Mouse (Mus musculus): ENCODE measurements around the gene Tspan13.
A peak's percentile ranks its signal among the peaks of the same experiment; 100 is the strongest.

Gene Tspan13

DNA sequence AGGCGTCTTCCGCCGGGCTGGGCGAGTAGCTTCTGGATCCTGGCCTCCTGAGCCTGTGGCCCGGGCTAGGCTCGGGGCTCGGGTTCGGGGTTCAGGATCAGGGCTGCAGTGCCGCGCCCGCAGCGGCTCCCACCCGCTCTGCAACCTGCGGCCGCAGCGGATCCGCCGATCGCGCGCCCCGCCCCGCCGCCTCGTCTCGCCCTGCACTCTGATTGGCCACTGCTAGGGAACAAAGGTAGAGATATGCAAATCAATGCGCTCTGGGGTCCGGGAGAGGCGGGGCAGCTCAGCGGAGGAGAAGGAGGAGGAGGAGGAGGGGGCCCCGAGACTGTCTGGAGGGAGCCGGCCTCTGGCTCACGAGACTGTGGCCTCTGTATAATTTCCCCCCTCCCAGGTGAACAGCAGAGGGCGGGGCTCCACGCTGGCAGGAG is at the start of gene Tspan13:
Gene Tspan13, minus strand, starts transcription at position 153 of the 431 bp plus-strand sequence.
- DNase-seq (ENCODE audit: low read depth, low spot score): peak; percentile 87

DNA sequence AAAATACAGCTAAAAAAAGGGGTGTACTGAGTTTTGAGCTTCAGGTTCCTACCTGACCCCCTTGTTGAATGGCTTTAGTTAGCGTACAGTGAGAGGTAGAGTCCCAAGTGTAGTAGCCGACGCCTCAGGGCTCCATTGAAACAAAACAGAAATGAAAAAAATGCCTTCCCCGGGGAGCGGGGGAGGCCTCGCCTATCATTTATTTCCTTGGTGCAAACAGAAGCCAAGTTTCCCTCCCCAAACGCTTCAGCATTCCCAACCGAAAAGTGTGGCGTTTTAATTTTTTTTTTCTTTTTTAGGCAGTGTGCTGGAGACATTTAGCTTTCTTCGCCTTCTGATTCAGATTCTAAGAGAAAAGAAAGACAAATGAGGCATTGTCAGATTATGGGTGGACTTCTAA is 49.7 kb upstream of the Tspan13 start:
- no peak for DNase-seq (ENCODE audit: low read depth, low spot score)

DNA sequence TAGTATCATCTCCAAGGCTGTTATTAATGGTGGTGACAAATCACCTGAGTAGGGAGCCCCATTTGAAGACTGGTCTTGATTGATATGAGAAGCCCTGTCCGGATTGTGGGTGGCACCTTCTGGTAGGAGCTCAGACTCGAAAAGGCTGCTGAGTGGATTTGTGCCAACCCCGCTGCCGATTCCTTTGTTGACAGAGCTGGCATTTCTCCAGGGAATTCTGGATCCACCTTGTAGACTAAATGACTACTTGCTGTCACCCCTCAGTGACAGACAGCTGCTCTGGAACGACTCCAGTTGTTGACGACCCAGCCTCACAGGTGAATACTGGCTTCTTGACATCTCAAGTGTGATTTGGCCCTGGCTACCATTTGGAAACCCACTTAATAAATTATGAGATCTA is 46.9 kb upstream of the Tspan13 start:
- DNase-seq (ENCODE audit: low read depth, low spot score): no peak

DNA sequence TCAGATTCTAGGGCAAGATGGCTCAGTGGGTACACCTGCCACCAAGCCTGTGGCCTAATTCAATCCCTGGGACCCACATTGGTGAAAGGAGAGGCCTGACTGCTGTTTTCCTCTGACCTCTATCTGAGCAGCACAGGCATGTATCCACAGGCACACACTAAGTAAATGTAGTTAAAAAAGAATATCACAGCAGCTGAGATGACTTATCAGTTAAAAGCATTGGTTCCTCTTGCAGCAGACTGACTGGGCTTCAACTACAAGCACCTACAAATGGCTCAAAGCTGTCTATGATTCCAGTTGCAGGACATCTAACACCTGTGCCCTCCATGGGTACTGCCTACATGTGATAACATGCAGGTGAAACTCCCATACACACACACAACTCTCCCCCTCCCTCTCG is 46.5 kb upstream of the Tspan13 start:
- no peak for DNase-seq (ENCODE audit: low read depth, low spot score)

DNA sequence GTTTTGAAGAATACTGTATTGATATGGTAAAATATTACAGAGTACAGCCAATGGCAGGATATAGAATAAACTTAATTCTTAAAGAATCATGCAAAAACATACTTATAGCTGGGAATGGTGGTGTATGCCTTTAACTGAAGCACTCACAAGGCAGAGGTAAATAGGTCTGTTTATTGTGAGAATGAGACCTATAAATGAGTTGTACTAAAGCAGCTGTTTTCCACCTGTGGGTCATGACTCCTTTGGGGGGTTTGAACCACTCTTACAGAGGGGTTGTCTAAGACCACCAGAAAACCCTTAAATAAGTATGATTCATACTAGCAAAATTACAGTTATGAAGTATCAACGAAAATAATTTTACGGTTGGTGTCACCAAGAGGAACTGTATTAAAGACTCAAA is 43.1 kb upstream of the Tspan13 start:
- DNase-seq (ENCODE audit: low read depth, low spot score): no peak

DNA sequence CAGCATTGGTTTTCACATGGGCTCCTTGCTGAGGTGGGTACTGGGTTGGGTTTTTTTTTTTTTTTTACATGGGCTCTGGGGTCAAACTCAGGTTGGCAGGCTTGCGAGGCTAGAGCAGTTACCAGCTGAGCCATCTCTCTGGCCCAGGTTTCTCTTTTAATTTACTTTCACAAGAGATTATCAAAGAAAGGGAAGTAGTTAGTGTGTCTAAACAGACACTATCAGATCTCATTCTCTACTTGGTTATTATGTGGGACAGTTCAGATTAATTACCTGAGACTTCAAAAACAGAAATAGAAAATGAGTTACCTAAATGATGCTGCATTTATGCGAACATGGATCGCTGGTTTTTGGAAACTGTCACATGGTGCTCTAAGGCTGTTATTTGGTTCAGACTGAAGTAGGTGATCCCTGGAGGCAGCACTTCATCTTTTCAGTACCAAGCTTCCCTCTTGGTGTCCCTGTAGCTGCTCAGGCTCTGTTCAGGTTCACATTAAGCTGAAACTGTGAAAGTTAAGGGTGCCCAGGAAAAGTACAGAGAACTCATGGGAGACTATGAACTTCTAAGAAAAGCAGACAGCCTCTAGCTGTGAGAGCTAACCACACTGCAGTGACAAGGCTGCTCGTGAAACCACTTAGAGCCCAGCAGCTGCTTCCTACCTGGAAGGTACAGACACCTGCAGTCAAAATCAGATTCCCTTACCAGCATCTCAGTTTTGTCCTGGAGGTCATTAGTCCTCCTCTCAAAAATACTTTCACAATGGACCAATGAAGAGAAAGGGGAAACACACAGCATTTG is 36.0 kb upstream of the Tspan13 start:
- DNase-seq (ENCODE audit: low read depth, low spot score): no peak

DNA sequence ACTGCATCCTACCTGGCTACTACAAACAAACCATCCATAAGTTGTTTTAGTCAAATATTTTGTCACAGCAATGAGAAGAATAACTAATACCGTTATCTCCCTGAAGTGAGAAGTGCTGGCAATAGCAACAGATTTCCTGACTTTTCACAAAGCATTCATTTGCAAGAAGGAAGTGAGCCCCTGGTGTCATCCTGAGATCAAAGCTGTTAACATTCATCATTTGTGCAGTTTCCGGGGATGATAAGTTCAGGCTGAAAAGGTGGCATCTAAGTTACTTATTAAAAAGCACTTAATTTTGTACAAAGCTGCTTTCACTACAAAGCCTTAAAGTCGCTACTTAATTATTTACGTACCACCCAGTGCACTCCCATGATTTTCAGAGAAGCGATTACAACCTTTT is 30.6 kb upstream of the Tspan13 start:
- DNase-seq (ENCODE audit: low read depth, low spot score): no peak

DNA sequence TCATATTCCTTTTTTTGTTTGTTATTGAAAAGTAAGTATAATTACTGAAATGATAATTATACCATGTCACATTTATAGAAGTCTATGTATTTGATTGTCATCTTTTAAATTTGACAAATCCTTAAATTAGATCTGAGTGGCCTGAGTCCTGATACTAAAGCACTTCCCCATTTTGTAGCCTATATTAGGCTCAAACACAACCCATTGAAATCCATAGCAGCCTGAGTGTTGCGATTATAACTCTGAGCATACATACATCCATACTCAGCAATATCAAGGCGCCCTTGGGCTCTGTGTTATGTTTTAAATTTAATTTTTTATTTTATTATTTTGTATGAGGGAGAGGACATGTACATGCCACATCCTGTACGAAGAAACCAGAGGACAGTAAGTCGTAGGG is 27.9 kb upstream of the Tspan13 start:
- no peak for DNase-seq (ENCODE audit: low read depth, low spot score)

DNA sequence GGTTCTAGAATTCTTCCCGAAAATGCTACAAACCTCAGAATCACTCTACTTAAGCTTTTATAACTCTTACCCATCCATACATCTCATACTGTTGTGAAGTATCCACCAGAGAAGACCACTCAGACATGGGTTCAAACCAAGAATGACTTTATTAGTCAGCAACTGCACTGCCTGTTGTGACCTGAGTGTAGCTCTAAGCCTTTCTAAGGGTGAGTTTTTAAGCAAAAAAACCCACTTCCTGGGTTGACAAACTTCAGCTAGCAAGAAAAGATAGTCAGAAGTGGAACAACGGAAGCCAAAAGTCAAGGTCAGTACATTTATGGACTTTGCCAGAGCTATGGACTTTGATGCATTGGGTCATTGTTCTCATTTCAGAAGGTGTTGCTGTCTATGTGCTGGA is 25.2 kb upstream of the Tspan13 start:
- no peak for DNase-seq (ENCODE audit: low read depth, low spot score)

DNA sequence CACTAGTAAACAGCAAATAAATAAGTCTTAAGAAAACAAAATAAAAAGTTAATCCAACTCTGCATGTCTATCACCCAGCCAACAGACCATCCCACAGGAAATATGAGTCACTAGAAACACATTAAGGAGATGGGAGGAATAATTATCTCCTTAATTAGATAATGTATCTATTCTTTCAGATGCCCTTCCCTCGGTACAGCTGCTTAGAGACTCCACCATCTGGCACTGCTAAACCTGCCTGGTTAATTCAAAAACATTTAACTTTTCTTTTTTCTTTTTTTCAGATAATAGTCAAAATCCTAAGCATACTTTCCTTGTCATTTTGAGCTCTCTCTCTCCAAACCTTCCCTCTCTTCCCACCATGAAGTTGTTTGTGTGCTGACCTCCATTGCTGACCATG is 23.6 kb upstream of the Tspan13 start:
- DNase-seq (ENCODE audit: low read depth, low spot score): no peak

DNA sequence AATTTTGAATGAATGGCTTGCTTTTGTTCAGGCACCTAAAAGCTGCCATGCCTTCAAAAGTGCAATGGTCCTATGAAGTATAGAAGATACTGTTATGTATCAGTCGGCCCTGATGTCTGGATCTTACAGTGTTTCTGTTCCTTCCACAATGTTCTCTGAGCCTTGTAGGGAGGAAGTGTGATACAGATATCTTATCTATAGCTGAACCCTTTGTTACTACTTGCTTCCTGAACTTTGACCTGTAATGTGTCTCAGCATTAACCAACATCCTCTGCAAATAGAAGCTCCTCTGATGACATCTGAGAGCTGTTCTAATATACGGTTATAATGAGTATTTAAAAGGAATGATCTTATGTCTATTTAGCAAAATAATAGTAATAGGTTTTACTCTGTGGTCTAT is 15.4 kb upstream of the Tspan13 start:
- no peak for DNase-seq (ENCODE audit: low read depth, low spot score)

DNA sequence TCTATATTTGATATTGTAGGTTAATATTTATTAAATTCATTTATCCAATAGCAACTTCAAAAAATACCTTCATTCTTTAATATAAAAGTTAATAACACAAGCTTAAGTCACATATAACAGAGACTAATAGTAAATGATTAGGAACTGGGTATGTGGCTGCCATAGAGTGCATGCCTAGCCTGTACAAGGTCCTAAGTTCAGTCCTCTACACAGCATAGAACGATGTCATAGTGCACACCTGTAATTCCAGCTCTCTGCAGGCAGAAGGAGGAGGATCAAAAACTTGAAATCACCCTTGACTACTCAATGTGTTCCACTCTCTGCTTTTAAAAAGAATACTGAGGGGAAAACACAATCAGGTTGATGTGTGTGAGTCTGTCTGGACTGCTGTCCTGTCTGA is 8.0 kb upstream of the Tspan13 start:
- DNase-seq (ENCODE audit: low read depth, low spot score): no peak

DNA sequence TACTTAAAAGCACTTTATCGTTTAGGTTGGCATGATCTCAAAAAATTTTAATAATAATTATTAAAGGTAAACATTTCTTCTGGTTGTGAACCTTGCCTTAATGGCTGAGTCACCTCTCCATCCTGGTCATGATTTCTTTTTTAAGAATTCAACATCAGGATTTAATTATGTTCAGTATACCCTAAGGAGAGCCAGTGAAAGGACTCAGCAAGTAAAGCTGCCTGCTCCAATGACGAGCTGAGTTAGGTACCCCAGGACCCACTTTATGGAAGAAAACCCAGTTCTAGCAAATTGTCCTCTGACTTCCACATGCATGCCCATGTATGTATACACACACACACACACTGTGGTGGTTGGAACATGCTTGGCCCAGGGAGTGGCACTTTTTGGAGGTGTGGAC is 5.3 kb upstream of the Tspan13 start:
- DNase-seq (ENCODE audit: low read depth, low spot score): peak; percentile 29

DNA sequence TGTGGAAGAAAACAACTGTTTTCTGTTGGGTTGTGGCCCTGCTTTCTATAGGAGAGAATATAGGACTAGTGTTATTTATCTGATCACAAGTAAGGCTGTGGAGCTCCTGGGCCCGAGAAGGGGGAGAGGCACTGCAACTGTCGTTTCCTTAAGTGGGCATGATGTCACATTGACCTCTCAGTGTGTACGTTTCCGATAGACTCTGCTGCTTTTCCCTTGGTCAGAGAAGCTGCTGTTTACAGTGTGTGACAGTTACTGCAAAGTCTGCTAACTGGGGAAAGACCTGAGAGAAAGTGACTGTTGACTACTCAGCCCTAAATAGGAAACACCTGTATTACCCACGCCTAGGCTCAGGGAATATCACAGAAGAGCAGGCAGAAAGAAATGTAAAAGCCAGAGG is 3.9 kb upstream of the Tspan13 start:
- no peak for DNase-seq (ENCODE audit: low read depth, low spot score)

DNA sequence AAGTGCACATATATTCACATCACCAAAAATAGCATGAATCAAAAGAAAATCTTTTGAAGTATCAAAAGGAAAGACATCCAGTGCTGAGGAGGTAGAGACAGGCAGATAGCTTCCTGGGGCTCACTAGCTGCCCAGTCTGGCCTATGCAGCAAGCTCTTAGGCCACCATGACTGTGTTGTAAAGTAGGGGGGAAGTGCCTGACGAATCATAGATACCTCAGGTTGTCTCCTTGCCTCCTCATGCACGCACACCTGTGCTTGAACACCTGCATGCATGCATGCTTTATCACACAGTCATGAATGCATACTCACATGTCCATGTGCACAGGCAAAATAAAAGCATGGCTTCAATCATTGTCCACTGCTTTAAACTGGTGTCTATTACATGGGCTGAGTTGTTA is 2.4 kb upstream of the Tspan13 start:
- DNase-seq (ENCODE audit: low read depth, low spot score): no peak

DNA sequence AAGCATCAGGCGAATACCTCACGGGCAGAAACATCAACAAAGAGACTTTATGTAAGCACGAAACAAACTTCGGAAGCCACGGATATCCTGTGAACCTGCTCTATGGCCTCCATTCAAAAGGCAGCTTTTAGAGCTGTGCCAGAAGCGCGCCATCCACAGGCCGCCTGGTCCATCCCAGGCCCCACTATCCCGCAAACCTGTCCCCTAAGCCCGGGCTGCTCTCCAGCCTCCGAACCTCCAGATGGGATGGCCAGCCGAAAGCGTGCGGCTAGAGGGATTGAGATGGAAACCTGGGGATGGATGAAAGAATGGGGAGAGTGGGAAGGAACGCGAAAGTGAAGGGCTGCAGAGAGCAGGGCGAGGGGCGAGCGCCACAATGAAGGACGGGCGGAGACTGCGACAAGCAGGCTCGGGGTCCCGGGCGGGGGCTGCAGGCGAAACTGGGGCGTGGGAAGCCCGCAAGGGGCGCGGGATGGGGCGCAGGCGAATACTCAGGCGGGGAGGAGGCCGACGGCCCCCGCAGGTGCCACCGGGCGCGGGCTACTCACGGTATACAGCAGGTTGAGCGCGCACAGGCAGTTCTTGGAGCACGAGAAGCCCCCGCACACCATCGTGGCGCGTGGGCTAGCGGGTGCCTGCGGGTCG is 475 bp downstream of the Tspan13 start:
- peak; percentile 42 for DNase-seq (ENCODE audit: low read depth, low spot score)

DNA sequence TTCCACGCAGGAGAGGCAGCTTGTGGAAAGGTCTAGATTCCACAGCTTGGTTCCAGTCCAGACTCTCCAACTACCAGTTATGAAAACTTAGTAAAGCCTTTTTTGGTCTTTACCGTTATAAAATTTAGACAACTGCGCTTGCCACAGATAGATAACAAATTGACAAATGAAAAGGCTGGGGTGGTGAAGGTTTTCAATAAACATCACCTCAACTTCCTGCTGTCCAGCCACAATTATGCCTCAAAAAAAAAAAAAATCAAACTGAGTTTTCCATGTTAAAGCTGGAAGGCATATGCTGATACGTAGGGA is 1.1 kb downstream of the Tspan13 start:
- DNase-seq (ENCODE audit: low read depth, low spot score): no peak

DNA sequence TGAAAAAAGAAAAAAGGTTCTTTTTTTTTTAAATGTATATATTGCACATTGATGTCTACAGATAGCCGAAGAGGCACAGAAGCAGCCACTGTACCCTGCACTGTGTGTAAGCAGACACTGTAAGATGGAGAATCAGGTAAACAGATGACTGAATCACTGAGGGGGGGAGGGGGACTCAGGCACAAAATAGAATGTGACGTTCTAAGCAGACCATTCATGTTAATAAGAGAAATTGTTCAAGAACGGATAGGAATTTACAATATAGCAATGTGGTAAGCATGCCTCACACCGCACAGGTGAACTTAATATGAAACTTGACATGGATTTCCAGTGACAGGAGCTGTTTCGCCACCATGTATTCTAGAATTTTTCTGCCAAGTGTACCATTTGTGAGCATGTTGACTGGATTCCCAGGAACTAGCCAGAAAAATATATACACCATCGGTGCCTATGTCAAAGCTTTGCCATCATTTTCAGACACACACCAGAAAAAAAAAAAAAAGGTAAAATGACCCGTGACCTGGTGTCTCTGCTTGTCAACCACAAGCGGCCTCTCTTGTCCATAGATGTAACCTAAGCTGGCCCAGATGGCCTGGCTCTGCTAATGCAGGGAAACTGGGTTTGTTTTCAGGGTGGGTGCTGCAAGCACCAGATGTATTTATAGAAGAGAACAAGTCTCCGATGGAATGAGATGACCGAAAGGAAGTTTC is 1.6 kb downstream of the Tspan13 start:
- DNase-seq (ENCODE audit: low read depth, low spot score): no peak

DNA sequence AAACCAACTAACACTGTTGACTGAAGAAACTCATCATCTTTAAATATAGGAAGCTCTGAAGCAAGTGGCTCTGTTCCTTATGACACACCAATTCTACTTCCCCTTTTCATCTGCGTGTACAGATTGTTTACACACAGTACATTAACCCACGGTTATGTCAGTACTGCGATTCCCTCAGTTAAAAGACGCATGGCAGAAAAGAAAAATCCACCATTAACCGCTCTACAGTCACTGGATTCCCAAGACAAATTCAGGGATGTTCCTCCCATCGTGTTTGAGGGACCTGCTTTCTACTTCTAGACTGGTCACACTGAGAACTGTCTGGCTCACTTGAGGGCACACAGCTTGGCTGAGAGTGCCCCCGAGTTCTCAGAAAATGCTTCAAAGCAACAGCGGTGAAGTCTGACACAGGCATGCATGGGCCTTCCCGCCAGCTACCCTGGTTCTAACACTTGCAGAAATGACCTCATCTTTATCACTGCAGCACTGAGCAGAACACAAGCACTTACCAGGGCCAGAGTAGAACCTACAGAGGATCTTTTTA is 2.7 kb downstream of the Tspan13 start:
- DNase-seq (ENCODE audit: low read depth, low spot score): no peak

DNA sequence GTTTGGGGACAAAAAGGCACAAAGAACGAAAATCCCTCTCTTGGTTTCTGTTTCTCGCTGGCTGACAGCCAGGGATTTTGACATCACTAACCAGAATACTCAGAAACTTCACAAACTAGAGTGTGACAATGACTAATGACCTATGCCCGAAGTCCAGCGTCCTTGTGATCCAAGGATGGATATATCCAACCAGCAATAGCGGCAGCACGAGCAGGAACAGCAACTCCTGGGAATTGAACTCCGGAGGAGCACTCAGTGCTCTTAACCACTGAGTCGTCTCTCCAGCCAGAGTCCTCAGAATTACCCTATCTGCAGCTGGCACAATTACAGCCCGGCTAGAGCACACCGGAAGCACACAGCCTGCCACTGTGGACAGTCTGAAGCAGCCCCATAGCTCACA is 5.5 kb downstream of the Tspan13 start:
- no peak for DNase-seq (ENCODE audit: low read depth, low spot score)

DNA sequence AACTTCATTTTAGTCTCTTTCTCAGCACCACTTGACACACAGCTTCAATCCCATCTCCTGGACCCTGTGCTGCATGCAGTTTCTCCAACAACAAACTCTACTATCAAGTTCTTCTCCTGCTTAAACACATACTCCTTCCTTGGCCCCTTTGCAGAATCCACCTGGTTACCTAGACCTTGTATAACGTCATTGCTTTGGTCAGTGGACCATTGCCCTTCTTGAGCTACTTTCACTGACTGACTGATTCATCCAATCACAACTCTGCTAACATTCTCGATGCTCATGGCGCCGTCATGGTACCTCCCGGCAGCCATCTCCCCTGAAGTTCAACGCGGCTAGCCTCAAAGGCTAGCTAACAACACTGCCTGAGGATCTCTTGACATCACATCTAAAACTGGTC is 6.2 kb downstream of the Tspan13 start:
- no peak for DNase-seq (ENCODE audit: low read depth, low spot score)

DNA sequence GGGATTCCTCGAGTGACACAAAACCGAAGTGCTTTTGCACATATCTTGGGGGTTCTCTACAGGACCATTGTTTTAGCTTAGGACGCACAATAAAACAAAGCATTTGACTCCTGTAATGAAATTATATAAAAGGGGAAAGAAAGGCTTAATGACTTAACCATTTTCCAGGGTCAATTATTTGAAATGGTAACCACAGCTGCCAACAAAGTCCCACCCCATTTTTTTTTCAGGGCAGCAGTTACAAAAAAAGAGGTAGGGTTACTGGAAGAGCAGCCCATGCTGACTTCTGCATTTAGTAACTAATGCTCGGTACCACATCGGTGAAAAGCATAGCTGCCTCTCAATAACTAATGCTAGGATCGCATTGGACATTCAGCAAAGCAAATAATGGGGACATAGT is 6.8 kb downstream of the Tspan13 start:
- DNase-seq (ENCODE audit: low read depth, low spot score): no peak

DNA sequence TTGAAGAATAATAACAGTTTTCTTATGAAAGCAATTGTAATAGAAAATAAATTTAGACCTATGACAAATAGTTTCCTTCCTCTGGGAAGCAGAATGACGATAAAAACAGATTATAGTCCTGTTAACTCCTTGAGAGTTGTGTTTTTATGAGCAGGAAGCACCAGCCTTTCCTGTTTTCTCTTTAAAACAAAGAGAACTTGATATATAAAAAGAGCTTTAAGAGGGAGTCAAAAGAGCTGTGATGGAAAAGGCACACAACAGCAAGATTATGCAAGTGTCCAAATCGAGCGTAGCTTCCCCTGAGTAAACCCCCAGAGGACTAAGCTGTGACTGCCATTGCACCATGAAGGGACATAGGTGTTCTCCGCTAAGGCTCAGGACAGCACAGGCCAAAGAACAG is 9.9 kb downstream of the Tspan13 start:
- no peak for DNase-seq (ENCODE audit: low read depth, low spot score)

Data from forelimb bud, embryonic 11.5 days (tissue).